Mouse (Mus musculus): ENCODE results near the gene Topaz1.
"Not testable (repeated sequence)": the region's sequence is repeated elsewhere in the genome, so short reads cannot be mapped to it uniquely, and the experiment has no call there.

The Topaz1 gene

GRCm38 (mm10) chr9:122810212-122810611 is 63.1 kb downstream of the Topaz1 start:
- no peak for DNase-seq (ENCODE audit: low read depth, low spot score)

GRCm38 (mm10) chr9:122812386-122812785 is 65.2 kb downstream of the Topaz1 start:
- no peak for DNase-seq (ENCODE audit: low read depth, low spot score)

- no peak for DNase-seq (ENCODE audit: low read depth, low spot score)
These were observed 67.6 kb downstream of the Topaz1 start for GRCm38 (mm10) chr9:122814775-122815174.

GRCm38 (mm10) chr9:122815239-122815851 is 68.2 kb downstream of the Topaz1 start:
- no peak for DNase-seq (ENCODE audit: low read depth, low spot score)

GRCm38 (mm10) chr9:122823374-122824017 is 76.3 kb downstream of the Topaz1 start:
- DNase-seq (ENCODE audit: low read depth, low spot score), result no peak

GRCm38 (mm10) chr9:122826743-122827142 is 79.6 kb downstream of the Topaz1 start:
- DNase-seq (ENCODE audit: low read depth, low spot score), result no peak

- DNase-seq (ENCODE audit: low read depth, low spot score), result no peak
These were observed 82.8 kb downstream of the Topaz1 start for GRCm38 (mm10) chr9:122829826-122830380.

GRCm38 (mm10) chr9:122836126-122836525 is 89.0 kb downstream of the Topaz1 start:
- DNase-seq (ENCODE audit: low read depth, low spot score), result no peak

- DNase-seq (ENCODE audit: low read depth, low spot score), result peak; percentile 9
These were observed 89.6 kb downstream of the Topaz1 start for GRCm38 (mm10) chr9:122836790-122837189.

- no peak for DNase-seq (ENCODE audit: low read depth, low spot score)
These were observed 90.1 kb downstream of the Topaz1 start for GRCm38 (mm10) chr9:122837216-122837615.

- DNase-seq (ENCODE audit: low read depth, low spot score), result no peak
These were observed 90.5 kb downstream of the Topaz1 start for GRCm38 (mm10) chr9:122837680-122838079.

- no peak for DNase-seq (ENCODE audit: low read depth, low spot score)
These were observed 96.6 kb downstream of the Topaz1 start, which contains the start of gene Gm35549 for GRCm38 (mm10) chr9:122843760-122844159. TSS of gene Gm35549 (minus strand) at chr9:122844035.

- no peak for DNase-seq (ENCODE audit: low read depth, low spot score)
These were observed 98.5 kb downstream of the Topaz1 start for GRCm38 (mm10) chr9:122845621-122846020.

GRCm38 (mm10) chr9:122846156-122846555 is 99.0 kb downstream of the Topaz1 start:
- DNase-seq (ENCODE audit: low read depth, low spot score), result peak; percentile 66

GRCm38 (mm10) chr9:122847811-122848311 is 100.7 kb downstream of the Topaz1 start:
- DNase-seq (ENCODE audit: low read depth, low spot score), result not testable (repeated sequence)

All from 3T3-L1 (cell line).